Mouse (Mus musculus) cortical plate, adult 2 months (tissue): ENCODE data around the gene Hk1.

Source experiments
- CTCF ChIP-seq: fragments of 200-500 bp; IDR thresholded peaks from 2 replicates; pipeline ENCODE4 v1.5.1; 2011; ENCODE audit warnings: mild to moderate bottlenecking, control low read depth, low read length; ENCODE audit not compliant: insufficient read depth; ENCODE audit errors: extremely low read depth
- POLR2A ChIP-seq: fragments of 200-500 bp; IDR thresholded peaks from 2 replicates; pipeline ENCODE4 v1.6.1; 2011; ENCODE audit warnings: mild to moderate bottlenecking, low read length, control low read depth; ENCODE audit not compliant: insufficient read depth; ENCODE audit errors: extremely low read depth

GRCm38 (mm10) chr10:62275235-62275634, 104.5 kb downstream of the Hk1 start:
- TF ChIP-seq CTCF, result peak; percentile 72
- no peak for TF ChIP-seq POLR2A
